ENCODE assay signal across 18 mouse cellular contexts in genomic region chr3:66584101-66584500, GRCm38 (mm10).
DNase-seq lines count a peak whose midpoint lies in the region; ATAC-seq and TF ChIP-seq lines count a peak whose summit lies in the region.
"Had no signal": no experiment of that assay in that cellular context is flagged by ENCODE, and none has a peak within 500 bp of the region (broad histone marks: within the 10 kb centered on the region; RNA-seq: fewer than 3 reads in every experiment).

No protein-coding gene starts in this region.

- no peaks in the 10 kb centered on the region for H3K27me3 ChIP-seq in limb, embryonic 13.5 days
- H3K27me3 ChIP-seq in limb, embryonic 10.5 days (ENCODE audit: low read depth, poor library complexity, severe bottlenecking): no peaks in the 10 kb centered on the region
- no peaks in the 10 kb centered on the region for H3K27me3 ChIP-seq in midbrain, embryonic 15.5 days (replicated peaks)
- H3K27me3 ChIP-seq in midbrain, embryonic 11.5 days (ENCODE audit: control insufficient read depth, insufficient read depth, low read length): no peaks in the 10 kb centered on the region
- no peaks in the 10 kb centered on the region for H3K27me3 ChIP-seq in limb, embryonic 14.5 days (ENCODE audit: control insufficient read depth, insufficient read depth, low read length)
- no peaks in the 10 kb centered on the region for H3K27me3 ChIP-seq in neural tube, embryonic 14.5 days (ENCODE audit: control insufficient read depth, insufficient read depth, low read length)
- H3K27me3 ChIP-seq: forebrain, embryonic 15.5 days had no signal

- H3K4me1 ChIP-seq in limb, embryonic 13.5 days: peaks cover 13% of the 10 kb centered on the region; the same call in 1 of the 2 replicates
- H3K4me1 ChIP-seq in limb, embryonic 10.5 days: peaks cover 22% of the 10 kb centered on the region
- no peaks in the 10 kb centered on the region for H3K4me1 ChIP-seq in midbrain, embryonic 15.5 days
- no peaks in the 10 kb centered on the region for H3K4me1 ChIP-seq in midbrain, embryonic 11.5 days (ENCODE audit: control insufficient read depth, insufficient read depth, low read length)
- H3K4me1 ChIP-seq in limb, embryonic 14.5 days (ENCODE audit: control insufficient read depth, insufficient read depth, low read length): peaks cover 6% of the 10 kb centered on the region
- H3K4me1 ChIP-seq in neural tube, embryonic 14.5 days (ENCODE audit: control insufficient read depth, insufficient read depth, low read length): no peaks in the 10 kb centered on the region
- H3K4me1 ChIP-seq: forebrain, embryonic 15.5 days; heart, embryonic 10.5 days had no signal

- peak; percentile 51; the same call in 1 of the 2 replicates for ATAC-seq in limb, embryonic 13.5 days (ENCODE audit: low FRiP score, low read depth)
- peak; percentile 63; the same call in 1 of the 2 replicates for ATAC-seq in midbrain, embryonic 15.5 days (replicated peaks)
- ATAC-seq in midbrain, embryonic 11.5 days (ENCODE audit: low FRiP score): no peak
- 0 out of 2 replicates have a peak, but pooled peaks have one; percentile 19 for ATAC-seq in limb, embryonic 14.5 days (ENCODE audit: low FRiP score, low read depth)
- ATAC-seq in neural tube, embryonic 14.5 days (ENCODE audit: low read depth): peak; percentile 51; the same call in 1 of the 2 replicates
- ATAC-seq: forebrain, embryonic 15.5 days had no signal

- no peak for DNase-seq in limb, embryonic 10.5 days (ENCODE audit: low spot score)
- DNase-seq in midbrain, embryonic 11.5 days (ENCODE audit: low spot score, missing footprints): no peak
- DNase-seq in limb, embryonic 14.5 days (ENCODE audit: low spot score): no peak
- no peak for DNase-seq in spleen, adult 18-20 months
- DNase-seq: adrenal gland, adult 2 months; adrenal gland, postnatal 25 days; cerebellum, adult 2 months; cerebellum, postnatal 10 days; heart, adult 18-20 months; heart, postnatal 10 days; heart, postnatal 4 days had no signal

- H3K9ac ChIP-seq in limb, embryonic 13.5 days: no peak overlapping the region
- H3K9ac ChIP-seq in midbrain, embryonic 15.5 days: no peak overlapping the region
- H3K9ac ChIP-seq in midbrain, embryonic 11.5 days (ENCODE audit: low read length): no peak overlapping the region
- no peak overlapping the region for H3K9ac ChIP-seq in limb, embryonic 14.5 days (ENCODE audit: low read depth, low read length, severe bottlenecking)
- H3K9ac ChIP-seq in neural tube, embryonic 14.5 days (replicated peaks; ENCODE audit: low read depth, low read length): no peak overlapping the region
- H3K9ac ChIP-seq: forebrain, embryonic 15.5 days; hindbrain, embryonic 14.5 days had no signal

- H3K9me3 ChIP-seq in limb, embryonic 13.5 days: no peaks in the 10 kb centered on the region
- H3K9me3 ChIP-seq in limb, embryonic 10.5 days (replicated peaks): no peaks in the 10 kb centered on the region
- H3K9me3 ChIP-seq in midbrain, embryonic 15.5 days: no peaks in the 10 kb centered on the region
- H3K9me3 ChIP-seq in midbrain, embryonic 11.5 days (ENCODE audit: control insufficient read depth, low read length): no peaks in the 10 kb centered on the region
- H3K9me3 ChIP-seq in limb, embryonic 14.5 days (ENCODE audit: control insufficient read depth, low read length): no peaks in the 10 kb centered on the region
- H3K9me3 ChIP-seq in neural tube, embryonic 14.5 days (ENCODE audit: control insufficient read depth, low read length): no peaks in the 10 kb centered on the region
- H3K9me3 ChIP-seq: embryonic facial prominence, embryonic 10.5 days; forebrain, embryonic 15.5 days; heart, embryonic 10.5 days had no signal

- H3K36me3 ChIP-seq in limb, embryonic 13.5 days: no peaks in the 10 kb centered on the region
- H3K36me3 ChIP-seq in limb, embryonic 10.5 days: no peaks in the 10 kb centered on the region
- H3K36me3 ChIP-seq in midbrain, embryonic 15.5 days (replicated peaks): no peaks in the 10 kb centered on the region
- no peaks in the 10 kb centered on the region for H3K36me3 ChIP-seq in midbrain, embryonic 11.5 days (ENCODE audit: control insufficient read depth, insufficient read depth, low read length)
- H3K36me3 ChIP-seq in limb, embryonic 14.5 days (ENCODE audit: control insufficient read depth, insufficient read depth, low read length): no peaks in the 10 kb centered on the region
- H3K36me3 ChIP-seq in neural tube, embryonic 14.5 days (ENCODE audit: control insufficient read depth, insufficient read depth, low read length): no peaks in the 10 kb centered on the region
- H3K36me3 ChIP-seq: embryonic facial prominence, embryonic 10.5 days; forebrain, embryonic 15.5 days; heart, embryonic 10.5 days had no signal

- H3K4me3 ChIP-seq in limb, embryonic 13.5 days: no peak overlapping the region
- H3K4me3 ChIP-seq in limb, embryonic 10.5 days: no peak overlapping the region
- no peak overlapping the region for H3K4me3 ChIP-seq in midbrain, embryonic 15.5 days
- H3K4me3 ChIP-seq in midbrain, embryonic 11.5 days (ENCODE audit: low read depth, low read length): no peak overlapping the region
- no peak overlapping the region for H3K4me3 ChIP-seq in limb, embryonic 14.5 days (replicated peaks; ENCODE audit: low read length)
- H3K4me3 ChIP-seq in neural tube, embryonic 14.5 days (ENCODE audit: low read depth, low read length): no peak overlapping the region
- H3K4me3 ChIP-seq: embryonic facial prominence, embryonic 10.5 days; forebrain, embryonic 15.5 days; heart, embryonic 10.5 days had no signal

- no peak for TF ChIP-seq POLR2A in limb, embryonic 14.5 days (IDR thresholded peaks at IDR 0.05; ENCODE audit: borderline replicate concordance, extremely low read depth, insufficient read depth, insufficient read length)

- no peak overlapping the region for H3K4me2 ChIP-seq in limb, embryonic 13.5 days (replicated peaks)
- no peak overlapping the region for H3K4me2 ChIP-seq in midbrain, embryonic 15.5 days
- no peak overlapping the region for H3K4me2 ChIP-seq in midbrain, embryonic 11.5 days
- H3K4me2 ChIP-seq in limb, embryonic 14.5 days (replicated peaks; ENCODE audit: low read depth, low read length, severe bottlenecking): no peak overlapping the region
- H3K4me2 ChIP-seq in neural tube, embryonic 14.5 days (ENCODE audit: low read depth, low read length): no peak overlapping the region
- H3K4me2 ChIP-seq: forebrain, embryonic 15.5 days; hindbrain, embryonic 14.5 days had no signal

- H3K27ac ChIP-seq in limb, embryonic 13.5 days: no peak overlapping the region
- H3K27ac ChIP-seq in limb, embryonic 10.5 days: no peak overlapping the region
- H3K27ac ChIP-seq in midbrain, embryonic 15.5 days: no peak overlapping the region
- H3K27ac ChIP-seq in midbrain, embryonic 11.5 days (ENCODE audit: low read depth, low read length): no peak overlapping the region
- no peak overlapping the region for H3K27ac ChIP-seq in limb, embryonic 14.5 days (replicated peaks; ENCODE audit: low read depth, low read length)
- H3K27ac ChIP-seq in neural tube, embryonic 14.5 days (ENCODE audit: low read depth, low read length): no peak overlapping the region
- H3K27ac ChIP-seq: embryonic facial prominence, embryonic 10.5 days; forebrain, embryonic 15.5 days; heart, embryonic 10.5 days; hindbrain, embryonic 14.5 days had no signal

- WGBS in limb, embryonic 13.5 days: 50% methylated on average over 5 of the region's 5 CpGs
- 83% methylated on average over 5 of the region's 5 CpGs for WGBS in limb, embryonic 10.5 days
- 58% methylated on average over 5 of the region's 5 CpGs for WGBS in midbrain, embryonic 15.5 days
- 88% methylated on average over 5 of the region's 5 CpGs for WGBS in midbrain, embryonic 11.5 days
- 50% methylated on average over 5 of the region's 5 CpGs for WGBS in limb, embryonic 14.5 days
- 34% methylated on average over 5 of the region's 5 CpGs for WGBS in neural tube, embryonic 14.5 days
